Mouse (Mus musculus) midbrain, postnatal 0 days (tissue): ENCODE results near the gene Atp5b. TPM values are rescaled to one million over a fixed set of nuclear protein-coding genes. Genes with fewer than 3 reads are reported as not detected.

Experiments used
- ATAC-seq: fragments of 200-750 bp; cut with Nextera tagmentation; 2 replicates; pipeline ENCODE4 v1.8.0; 2017; ENCODE audit warnings: moderate number of reproducible peaks, mild to moderate bottlenecking, moderate TSS enrichment, moderate library complexity; ENCODE audit not compliant: low FRiP score
- DNase-seq: peaks from one replicate; pipeline ENCODE4 v3.0.0-alpha.2; 2015; ENCODE audit warnings: low spot score
- H3K27ac ChIP-seq: fragments of 300-500 bp; sonication (generic); 2 replicates; pipeline ENCODE4 v1.5.1; 2014; ENCODE audit warnings: low read depth, mild to moderate bottlenecking, low read length, mixed read lengths
- H3K27me3 ChIP-seq: fragments of 300-500 bp; sonication (generic); 2 replicates; pipeline ENCODE4 v1.6.1; 2014; ENCODE audit warnings: low read length, control low read depth, mixed read lengths; ENCODE audit not compliant: insufficient read depth
- H3K36me3 ChIP-seq: fragments of 300-500 bp; sonication (generic); 2 replicates; pipeline ENCODE4 v1.6.1; 2014; ENCODE audit warnings: low read length, control low read depth, mixed read lengths; ENCODE audit not compliant: insufficient read depth
- H3K4me1 ChIP-seq: fragments of 300-500 bp; sonication (generic); 2 replicates; pipeline ENCODE4 v1.6.1; 2014; ENCODE audit warnings: mild to moderate bottlenecking, control low read depth, antibody characterized with exemption, low read length, mixed read lengths; ENCODE audit not compliant: insufficient read depth
- H3K4me2 ChIP-seq: fragments of 300-500 bp; sonication (generic); 2 replicates; pipeline ENCODE4 v1.6.1; 2014; ENCODE audit warnings: low read depth, mild to moderate bottlenecking, low read length, mixed read lengths; ENCODE audit not compliant: poor library complexity, severe bottlenecking
- H3K4me3 ChIP-seq: fragments of 300-500 bp; sonication (generic); 2 replicates; pipeline ENCODE4 v1.5.1; 2014; ENCODE audit warnings: low read depth, mild to moderate bottlenecking, low read length, moderate library complexity
- H3K9ac ChIP-seq: fragments of 300-500 bp; sonication (generic); replicated peaks from 2 replicates; pipeline ENCODE4 v1.6.1; 2014; ENCODE audit warnings: mild to moderate bottlenecking, low read length, moderate library complexity, mixed read lengths; ENCODE audit not compliant: poor library complexity, severe bottlenecking
- H3K9me3 ChIP-seq: fragments of 300-500 bp; sonication (generic); 2 replicates; pipeline ENCODE4 v1.6.1; 2016; ENCODE audit warnings: low read length, control low read depth
- CTCF ChIP-seq: IDR thresholded peaks from 2 replicates; pipeline ENCODE4 v1.5.1; 2016; ENCODE audit warnings: antibody characterized with exemption, mild to moderate bottlenecking
- WGBS: fragments of 180-500 bp; shearing (Covaris S2); extraction: QIAGEN DNeasy Blood & Tissue Kit; methylation state at CpG from one replicate; pipeline ENCODE4 v1.1.7; 2014; 5-methylcytosine and 5-hydroxymethylcytosine counted together
- polyA plus RNA-seq: library from polyadenylated mRNA; unstranded; fragments of >200 nt; fragmentation: Nextera tagmentation; extraction: Ambion mirVana; gene quantifications from 2 replicates; pipeline ENCODE4 v1.2.1, GENCODE M21; 2015
- total RNA-seq: library from RNA; depleted of rRNA; stranded (reverse); fragments of >200 nt; gene quantifications from 2 replicates; pipeline ENCODE4 v1.2.3, GENCODE M21; 2014

Gene Atp5b
- total and polyA plus RNA-seq, 2 experiments from 2014 or later = 2,103 to 6,126 TPM

GRCm38 (mm10) chr10:128093496-128094294 is 10.6 kb downstream of the Atp5b start:
- H3K9me3 ChIP-seq = no peaks in the 10 kb centered on the region
- peak overlapping the region; percentile 83 for H3K4me3 ChIP-seq
- WGBS = 27% methylated on average over 13 of the region's 13 CpGs
- H3K4me1 ChIP-seq = peaks cover 22% of the 10 kb centered on the region
- H3K4me2 ChIP-seq = peak overlapping the region; percentile 95
- peak overlapping the region; percentile 80 for H3K9ac ChIP-seq
- H3K36me3 ChIP-seq = peaks cover 16% of the 10 kb centered on the region
- ATAC-seq (no peak), DNase-seq (peak; percentile 28)
- no peak for TF ChIP-seq CTCF
- H3K27me3 ChIP-seq = no peaks in the 10 kb centered on the region
- peak overlapping the region; percentile 80 for H3K27ac ChIP-seq

- WGBS = 13% methylated on average over 19 of the region's 19 CpGs
- peak; percentile 74 for DNase-seq
- Histone ChIP-seq H3K36me3 (peaks cover 8% of the 10 kb centered on the region; the same call in 1 of the 2 replicates), H3K4me2 (peak overlapping the region; percentile 36), H3K27ac (no peak overlapping the region), H3K4me1 (peaks cover 22% of the 10 kb centered on the region), H3K9ac (0 out of 2 replicates have a peak overlapping the region, but pooled peaks have one; percentile 33), H3K27me3 (no peaks in the 10 kb centered on the region), H3K4me3 (peak overlapping the region; percentile 17; the same call in 1 of the 2 replicates), H3K9me3 (no peaks in the 10 kb centered on the region)
- no peak for ATAC-seq
- no peak for TF ChIP-seq CTCF
Observed at GRCm38 (mm10) chr10:128094340-128094968, 11.4 kb downstream of the Atp5b start.

- no peak overlapping the region for H3K9ac ChIP-seq
- 0 out of 2 replicates have a peak, but pooled peaks cover 3% of the 10 kb centered on the region for H3K36me3 ChIP-seq
- no peak overlapping the region for H3K4me2 ChIP-seq
- DNase-seq = no peak
- no peaks in the 10 kb centered on the region for H3K27me3 ChIP-seq
- H3K27ac ChIP-seq = no peak overlapping the region
- no peaks in the 10 kb centered on the region for H3K9me3 ChIP-seq
- peaks cover 22% of the 10 kb centered on the region for H3K4me1 ChIP-seq
- no peak overlapping the region for H3K4me3 ChIP-seq
- no peak for ATAC-seq
- TF ChIP-seq CTCF = no peak
- WGBS = 33% methylated on average over 9 of the region's 9 CpGs
Observed at GRCm38 (mm10) chr10:128095003-128095636, 12.0 kb downstream of the Atp5b start.

GRCm38 (mm10) chr10:128096313-128096692 is 13.2 kb downstream of the Atp5b start:
- H3K36me3 ChIP-seq = no peaks in the 10 kb centered on the region
- no peak for TF ChIP-seq CTCF
- H3K9me3 ChIP-seq = no peaks in the 10 kb centered on the region
- no peak overlapping the region for H3K9ac ChIP-seq
- H3K4me3 ChIP-seq = peak overlapping the region; percentile 99
- H3K4me1 ChIP-seq = peaks cover 20% of the 10 kb centered on the region
- H3K4me2 ChIP-seq = no peak overlapping the region
- ATAC-seq (no peak), DNase-seq (no peak)
- 27% methylated on average over 4 of the region's 4 CpGs for WGBS
- no peak overlapping the region for H3K27ac ChIP-seq
- no peaks in the 10 kb centered on the region for H3K27me3 ChIP-seq

GRCm38 (mm10) chr10:128096693-128097586 is 13.9 kb downstream of the Atp5b start:
- peak overlapping the region; percentile 87 for H3K4me2 ChIP-seq
- peak overlapping the region; percentile 80 for H3K27ac ChIP-seq
- peak overlapping the region; percentile 99 for H3K4me3 ChIP-seq
- H3K36me3 ChIP-seq = no peaks in the 10 kb centered on the region
- WGBS = under 1% methylated on average over 60 of the region's 86 CpGs
- peak; percentile 94 for DNase-seq
- TF ChIP-seq CTCF = no peak; the same call in 1 of the 2 replicates
- peak overlapping the region; percentile 75 for H3K9ac ChIP-seq
- H3K9me3 ChIP-seq = no peaks in the 10 kb centered on the region
- no peaks in the 10 kb centered on the region for H3K27me3 ChIP-seq
- ATAC-seq = peak; percentile 82
- H3K4me1 ChIP-seq = peaks cover 14% of the 10 kb centered on the region; the same call in 1 of the 2 replicates
